Mouse (Mus musculus) embryonic facial prominence, embryonic 11.5 days (tissue): Measurements from ENCODE around the gene Morc3. TPM values are rescaled to one million over a fixed set of nuclear protein-coding genes. Genes with fewer than 3 reads are reported as not detected.

ENCODE experiments used
- ATAC-seq: fragments of 200-750 bp; cut with Nextera tagmentation; replicated peaks from 2 replicates; pipeline ENCODE4 v1.8.0; 2017; ENCODE audit warnings: low read depth; ENCODE audit not compliant: insufficient number of reproducible peaks, low FRiP score, low TSS enrichment
- DNase-seq: peaks from one replicate; pipeline ENCODE4 v3.0.0-alpha.2; 2015; ENCODE audit warnings: low spot score
- H3K27ac ChIP-seq: fragments of 300-500 bp; sonication (generic); replicated peaks from 2 replicates; pipeline ENCODE4 v1.5.1; 2014; ENCODE audit warnings: mild to moderate bottlenecking, low read depth, low read length, control low read depth
- H3K27me3 ChIP-seq: fragments of 300-500 bp; sonication (generic); 2 replicates; pipeline ENCODE4 v1.6.1; 2014; ENCODE audit warnings: mild to moderate bottlenecking, low read length, moderate library complexity, mixed read lengths; ENCODE audit not compliant: control insufficient read depth, insufficient read depth
- H3K36me3 ChIP-seq: fragments of 300-500 bp; sonication (generic); replicated peaks from 2 replicates; pipeline ENCODE4 v1.6.1; 2014; ENCODE audit warnings: low read depth, mild to moderate bottlenecking, low read length, moderate library complexity, mixed read lengths; ENCODE audit not compliant: control insufficient read depth, insufficient read depth
- H3K4me1 ChIP-seq: fragments of 300-500 bp; sonication (generic); 2 replicates; pipeline ENCODE4 v1.6.1; 2014; ENCODE audit warnings: low read length, mixed read lengths; ENCODE audit not compliant: control insufficient read depth, insufficient read depth
- H3K4me2 ChIP-seq: fragments of 300-500 bp; sonication (generic); 2 replicates; pipeline ENCODE4 v1.6.1; 2014; ENCODE audit warnings: low read depth, mild to moderate bottlenecking, control low read depth, low read length, moderate library complexity
- H3K4me3 ChIP-seq: fragments of 300-500 bp; sonication (generic); 2 replicates; pipeline ENCODE4 v1.5.1; 2014; ENCODE audit warnings: low read depth, low read length, control low read depth
- H3K9ac ChIP-seq: fragments of 300-500 bp; sonication (generic); replicated peaks from 2 replicates; pipeline ENCODE4 v1.6.1; 2014; ENCODE audit warnings: mild to moderate bottlenecking, control low read depth, low read length
- H3K9me3 ChIP-seq: fragments of 300-500 bp; sonication (generic); replicated peaks from 2 replicates; pipeline ENCODE4 v1.6.1; 2016; ENCODE audit warnings: mild to moderate bottlenecking, low read length, inconsistent platforms, mixed read lengths; ENCODE audit not compliant: control insufficient read depth
- WGBS: fragments of 180-500 bp; shearing (Covaris S2); extraction: QIAGEN DNeasy Blood & Tissue Kit; methylation state at CpG from one replicate; pipeline ENCODE4 v1.1.7; 2014; 5-methylcytosine and 5-hydroxymethylcytosine counted together
- polyA plus RNA-seq: library from polyadenylated mRNA; unstranded; fragments of >200 nt; fragmentation: Nextera tagmentation; extraction: Ambion mirVana; gene quantifications from 2 replicates; pipeline ENCODE4 v1.2.1, GENCODE M21; 2014

Morc3 gene
- polyA plus RNA-seq, 1 experiment from 2014 or later: 33.2 TPM

DNA sequence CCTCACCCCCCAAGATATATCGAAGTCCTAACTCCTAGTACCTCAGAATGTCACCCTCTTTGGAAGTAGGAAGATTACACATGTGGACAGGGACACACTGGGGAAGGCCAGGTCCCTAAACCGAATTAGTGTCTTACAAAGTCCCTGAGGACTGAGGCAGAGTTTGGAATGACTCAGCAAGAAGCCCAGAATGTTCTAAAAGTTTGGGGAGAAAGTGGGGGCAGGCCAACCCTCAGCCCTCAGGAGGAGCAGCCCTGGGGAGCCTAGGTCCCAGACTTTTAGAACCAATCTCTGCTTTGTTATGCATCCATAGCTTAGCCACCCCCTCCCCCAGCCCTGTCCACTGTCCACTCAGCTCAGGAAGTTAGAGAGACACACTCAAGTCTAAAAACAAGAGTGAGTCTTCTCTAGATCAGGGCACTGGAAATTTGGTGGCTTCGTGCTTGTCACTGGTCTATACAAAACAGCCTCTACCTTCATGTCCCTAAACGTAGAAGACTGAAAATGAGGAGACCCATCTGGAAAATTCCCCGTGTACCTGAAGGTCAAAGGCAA, 91.0 kb downstream of the Morc3 start:
- H3K27me3 ChIP-seq: no peaks in the 10 kb centered on the region

DNA sequence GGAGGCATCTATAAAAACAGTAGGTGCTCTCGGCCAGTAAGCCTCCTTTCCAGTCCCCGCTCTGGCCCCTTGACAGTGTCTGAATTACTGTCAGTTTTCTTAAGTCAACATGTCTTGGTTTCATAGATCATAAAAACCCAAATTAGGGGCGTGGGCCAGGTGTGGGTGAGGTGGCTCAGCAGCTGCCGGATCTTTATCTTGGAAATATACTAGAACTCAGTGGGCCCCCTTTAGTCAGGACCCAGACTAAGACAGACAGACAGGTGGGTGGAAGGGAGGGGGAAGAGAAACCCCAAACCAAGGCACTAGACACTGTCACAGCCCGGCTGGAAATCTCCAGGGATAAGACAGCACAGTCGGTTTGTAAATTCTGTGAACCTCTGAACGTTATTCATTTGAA, 91.9 kb downstream of the Morc3 start:
- Histone ChIP-seq H3K27ac (no peak overlapping the region), H3K36me3 (no peaks in the 10 kb centered on the region), H3K4me1 (no peaks in the 10 kb centered on the region), H3K4me3 (no peak overlapping the region), H3K9ac (no peak overlapping the region), H3K27me3 (no peaks in the 10 kb centered on the region), H3K9me3 (no peaks in the 10 kb centered on the region), H3K4me2 (no peak overlapping the region)
- DNase-seq: no peak
- WGBS: 71% methylated on average over 7 of the region's 7 CpGs
- ATAC-seq: no peak

More for the DNA sequence above, 91.0 kb downstream of the Morc3 start:
- ATAC-seq (no peak), DNase-seq (no peak)
- Histone ChIP-seq H3K9ac (no peak overlapping the region), H3K9me3 (no peaks in the 10 kb centered on the region), H3K27ac (no peak overlapping the region), H3K4me2 (no peak overlapping the region), H3K36me3 (no peaks in the 10 kb centered on the region), H3K4me1 (no peaks in the 10 kb centered on the region), H3K4me3 (no peak overlapping the region)
- 77% methylated on average over 5 of the region's 5 CpGs for WGBS

Other genes with a start within 250 kb of the Morc3 start
- gene Setd4, start 228.1 kb upstream of the Morc3 start, polyA plus RNA-seq: 15.8 and 18.0 TPM in 2 replicates
- 133 and 139 TPM in 2 replicates for gene Cbr1, start 226.3 kb upstream of the Morc3 start, polyA plus RNA-seq
- not detected in 2 replicates for gene Gm5678, start 204.0 kb upstream of the Morc3 start, polyA plus RNA-seq
- 1.0 and 1.2 TPM in 2 replicates for gene Cbr3, start 148.9 kb upstream of the Morc3 start, polyA plus RNA-seq
- 5.7 and 7.9 TPM in 2 replicates for gene Dop1b, start 120.2 kb upstream of the Morc3 start, polyA plus RNA-seq
- gene Chaf1b, start 51.8 kb downstream of the Morc3 start, polyA plus RNA-seq: 130 and 138 TPM in 2 replicates
- 0.33 TPM in 1 of 2 replicates, not detected in the other for gene Cldn14, start 176.7 kb downstream of the Morc3 start, polyA plus RNA-seq